Mouse (Mus musculus): ENCODE measurements around the gene Mfap2.

- TF ChIP-seq CTCF (IDR thresholded peaks at IDR 0.05; ENCODE audit: low read depth) (no peak), EP300 (optimal IDR thresholded peaks at IDR 0.05) (no peak)
These were observed 47.9 kb upstream of the Mfap2 start for GRCm38 (mm10) chr4:140962207-140962909.

Data from stomach, postnatal 0 days (tissue).